Mouse (Mus musculus) kidney, postnatal 4 days (tissue): ENCODE measurements at regions not wholly inside any gene's neighbourhood (a gene's known extent, or its start where the extent isn't known, plus 50 kb on each side); places are given as distances from the start of the nearest gene placed in this dataset.
"Not testable (repeated sequence)": the region's sequence is repeated elsewhere in the genome, so short reads cannot be mapped to it uniquely, and the experiment has no call there.

Experiments used
- DNase-seq, 2 experiments: peaks; one replicate each; pipeline ENCODE4 v3.0.0; 2021; ENCODE audit warnings: mixed read lengths in 2 of 2

GRCm38 (mm10) chr3:31508471-31508870 lies 198.3 kb upstream of the Slc7a14 start:
- DNase-seq: peak; percentile 10 to 11

- DNase-seq: no peak
These were observed 189.2 kb upstream of the Slc7a14 start for GRCm38 (mm10) chr3:31499201-31499968.

- no peak for DNase-seq
These were observed 185.1 kb upstream of the Slc7a14 start for GRCm38 (mm10) chr3:31495287-31495686.

- no peak for DNase-seq
These were observed 184.5 kb upstream of the Slc7a14 start for GRCm38 (mm10) chr3:31494706-31495105.

GRCm38 (mm10) chr3:31491736-31492135 lies 181.6 kb upstream of the Slc7a14 start:
- not testable (repeated sequence) for DNase-seq

- DNase-seq: no peak
These were observed 177.4 kb upstream of the Slc7a14 start for GRCm38 (mm10) chr3:31487596-31487995.

- DNase-seq: no peak
These were observed 171.8 kb upstream of the Slc7a14 start for GRCm38 (mm10) chr3:31481964-31482363.

- no peak for DNase-seq
These were observed 157.7 kb upstream of the Slc7a14 start for GRCm38 (mm10) chr3:31467882-31468281.

- DNase-seq: no peak
These were observed 154.1 kb upstream of the Slc7a14 start for GRCm38 (mm10) chr3:31464260-31464659.

GRCm38 (mm10) chr3:31459456-31459855 lies 149.3 kb upstream of the Slc7a14 start:
- DNase-seq: peak; percentile 73 to 74

- no peak for DNase-seq
These were observed 147.8 kb upstream of the Slc7a14 start for GRCm38 (mm10) chr3:31457938-31458337.

- no peak for DNase-seq
These were observed 144.9 kb upstream of the Slc7a14 start for GRCm38 (mm10) chr3:31455031-31455430.

- no peak for DNase-seq
These were observed 134.7 kb upstream of the Slc7a14 start for GRCm38 (mm10) chr3:31444861-31445260.

GRCm38 (mm10) chr3:31444311-31444710 lies 134.1 kb upstream of the Slc7a14 start:
- no peak for DNase-seq

GRCm38 (mm10) chr3:31443894-31444293 lies 133.7 kb upstream of the Slc7a14 start:
- no peak for DNase-seq

GRCm38 (mm10) chr3:31440282-31440681 lies 130.1 kb upstream of the Slc7a14 start:
- no peak for DNase-seq

GRCm38 (mm10) chr3:31437970-31438369 lies 127.8 kb upstream of the Slc7a14 start:
- peak; percentile 37 to 44 for DNase-seq

- DNase-seq: no peak
These were observed 125.2 kb upstream of the Slc7a14 start for GRCm38 (mm10) chr3:31435204-31435963.

GRCm38 (mm10) chr3:31433201-31433600 lies 123.0 kb upstream of the Slc7a14 start:
- DNase-seq: peak in 1 of 2 experiments; percentile 4

- no peak for DNase-seq
These were observed 113.3 kb upstream of the Slc7a14 start for GRCm38 (mm10) chr3:31423517-31423916.

GRCm38 (mm10) chr3:31408802-31409201 lies 98.6 kb upstream of the Slc7a14 start:
- DNase-seq: no peak

GRCm38 (mm10) chr3:31405880-31406279 lies 95.7 kb upstream of the Slc7a14 start:
- no peak for DNase-seq

GRCm38 (mm10) chr3:31399136-31399535 lies 89.0 kb upstream of the Slc7a14 start:
- DNase-seq: no peak

GRCm38 (mm10) chr3:31394533-31394932 lies 84.4 kb upstream of the Slc7a14 start:
- DNase-seq: no peak
